Mouse (Mus musculus) myocyte (in vitro differentiated cells): ENCODE data around the gene Dbil5.
A peak's percentile ranks its signal among the peaks of the same experiment; 100 is the strongest.

Experiments used
- E2F4 ChIP-seq: IDR thresholded peaks from one replicate; pipeline ENCODE4 v1.6.1; 2011; ENCODE audit warnings: mild to moderate bottlenecking, control low read depth, moderate library complexity; ENCODE audit not compliant: insufficient read depth
- MYOD1 ChIP-seq, 3 experiments: IDR thresholded peaks; one replicate each; pipeline ENCODE4 v1.6.1; 2011; ENCODE audit warnings: control low read depth in 2 of 3, low read depth in 2 of 3, mild to moderate bottlenecking in 2 of 3, moderate library complexity in 1 of 3; ENCODE audit not compliant: insufficient read length in 2 of 3, control insufficient read depth in 1 of 3
- POLR2A ChIP-seq: IDR thresholded peaks from one replicate; pipeline ENCODE4 v1.6.1; 2011; ENCODE audit warnings: low read depth, mild to moderate bottlenecking, control low read depth, moderate library complexity; ENCODE audit not compliant: insufficient read length
- REST ChIP-seq: IDR thresholded peaks from one replicate; pipeline ENCODE4 v1.6.1; 2011; ENCODE audit warnings: mild to moderate bottlenecking, control low read depth, moderate library complexity; ENCODE audit not compliant: insufficient read depth, insufficient read length
- SRF ChIP-seq: IDR thresholded peaks from one replicate; pipeline ENCODE4 v1.6.1; 2011; ENCODE audit warnings: low read depth; ENCODE audit not compliant: control insufficient read depth, insufficient read length
- TCF3 ChIP-seq: IDR thresholded peaks from one replicate; pipeline ENCODE4 v1.6.1; 2011; ENCODE audit warnings: low read depth, control low read depth; ENCODE audit not compliant: insufficient read length
- USF1 ChIP-seq: IDR thresholded peaks from one replicate; pipeline ENCODE4 v1.6.1; 2011; ENCODE audit warnings: low read depth, mild to moderate bottlenecking, control low read depth, moderate library complexity

- TF ChIP-seq E2F4 (no peak), REST (no peak), SRF (no peak), TCF3 (no peak), POLR2A (no peak), MYOD1 (IDR thresholded peaks at IDR 0.05; ENCODE audit: control insufficient read depth in 1 of 3, insufficient read length in 2 of 3, low read depth in 2 of 3) (peak in 2 of 3 experiments; percentile 30 to 68), USF1 (no peak)
Measured at GRCm38 (mm10) chr11:76257386-76257785, 40.0 kb downstream of the Dbil5 start.
